Mouse (Mus musculus) layer of hippocampus, adult 2 months (tissue): ENCODE measurements around the gene Msl1. TPM values are rescaled to one million over a fixed set of nuclear protein-coding genes. Genes with fewer than 3 reads are reported as not detected.

Source experiments
- DNase-seq, 2 experiments: peaks; one replicate each; pipeline ENCODE4 v3.0.0; 2022; ENCODE audit warnings: low spot score in 2 of 2
- H3K27ac ChIP-seq: fragments of 200-600 bp; 2 replicates; pipeline ENCODE4 v1.8.1; 2022
- H3K4me3 ChIP-seq: fragments of 200-600 bp; 2 replicates; pipeline ENCODE4 v1.8.1; 2022; ENCODE audit warnings: mild to moderate bottlenecking
- CTCF ChIP-seq: fragments of 200-600 bp; conservative IDR thresholded peaks from 2 replicates; pipeline ENCODE4 v1.8.1; 2022; ENCODE audit warnings: antibody characterized with exemption, mild to moderate bottlenecking, moderate library complexity
- total RNA-seq, 2 experiments: library from RNA; stranded (reverse); gene quantifications; 2 replicates each; pipeline ENCODE4 v1.2.3; 2021

The Msl1 gene
- total RNA-seq, 2 experiments from 2014 or later: 168 to 178 TPM

DNA sequence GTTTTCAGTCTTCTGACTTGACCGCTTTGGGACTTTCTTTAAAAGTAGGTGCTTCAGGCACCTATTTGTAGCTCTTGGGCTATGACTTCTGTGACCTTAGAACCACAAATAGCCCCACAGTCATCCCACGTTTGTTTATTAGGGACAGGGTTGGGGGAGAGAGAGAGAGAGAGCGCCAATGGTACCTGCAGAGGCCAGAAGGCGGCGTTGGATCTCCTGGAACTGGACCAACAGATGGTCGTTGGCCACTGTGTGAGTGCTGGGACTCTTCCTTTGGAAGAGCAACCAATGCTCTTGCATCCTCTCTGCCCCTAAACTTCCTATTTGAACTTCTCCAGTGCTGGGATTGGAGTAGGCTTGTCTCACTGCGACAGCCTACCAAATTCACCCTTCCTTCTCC lies 8.1 kb upstream of the Msl1 start:
- 0 out of 2 replicates have a peak, but pooled peaks have one; percentile 1 for TF ChIP-seq CTCF
- Histone ChIP-seq H3K27ac (peak overlapping the region; percentile 100), H3K4me3 (peak overlapping the region; percentile 21)
- no peak for DNase-seq

DNA sequence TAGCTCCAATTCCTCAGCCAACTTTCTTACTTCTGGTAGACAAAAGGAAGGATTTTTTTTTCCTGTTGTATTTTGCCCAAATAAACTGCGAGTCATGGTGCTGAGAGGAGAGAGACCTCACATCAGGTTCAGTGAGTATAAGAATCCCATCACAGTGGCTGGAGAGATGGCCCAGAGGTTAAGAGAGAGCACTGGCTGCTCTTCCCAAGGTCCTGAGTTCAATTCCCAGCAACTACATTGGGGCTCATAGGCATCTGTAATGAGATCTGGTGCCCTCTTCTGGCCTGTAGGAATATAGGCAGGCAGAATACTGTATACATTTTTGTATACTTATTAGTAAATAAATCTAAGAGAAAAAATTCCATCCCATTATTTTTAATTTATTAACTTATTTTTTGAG lies 7.6 kb upstream of the Msl1 start:
- TF ChIP-seq CTCF: peak; percentile 74
- no peak for DNase-seq
- peak overlapping the region; percentile 100 for H3K27ac ChIP-seq
- no peak overlapping the region for H3K4me3 ChIP-seq

DNA sequence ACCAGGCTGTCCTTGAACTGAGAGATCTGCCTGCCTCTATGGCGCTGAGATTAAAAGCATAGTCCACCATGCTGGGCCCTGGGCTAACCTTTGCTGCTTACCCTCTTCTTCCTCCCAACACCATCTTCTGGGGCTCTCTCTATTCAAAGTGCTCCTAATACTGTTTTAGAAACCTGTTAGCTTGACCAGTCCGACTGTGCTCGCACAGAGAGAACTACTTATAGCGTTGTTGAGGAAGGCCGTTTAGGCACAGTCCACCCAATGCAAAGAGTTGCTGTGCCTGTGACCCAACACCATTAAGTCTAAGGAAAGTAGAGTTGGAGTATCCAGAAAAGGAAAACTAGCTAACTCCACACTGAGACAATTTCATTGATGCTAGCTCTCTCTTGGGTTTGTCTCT lies 7.2 kb upstream of the Msl1 start:
- no peak for DNase-seq
- Histone ChIP-seq H3K27ac (peak overlapping the region; percentile 85), H3K4me3 (no peak overlapping the region)
- no peak for TF ChIP-seq CTCF

DNA sequence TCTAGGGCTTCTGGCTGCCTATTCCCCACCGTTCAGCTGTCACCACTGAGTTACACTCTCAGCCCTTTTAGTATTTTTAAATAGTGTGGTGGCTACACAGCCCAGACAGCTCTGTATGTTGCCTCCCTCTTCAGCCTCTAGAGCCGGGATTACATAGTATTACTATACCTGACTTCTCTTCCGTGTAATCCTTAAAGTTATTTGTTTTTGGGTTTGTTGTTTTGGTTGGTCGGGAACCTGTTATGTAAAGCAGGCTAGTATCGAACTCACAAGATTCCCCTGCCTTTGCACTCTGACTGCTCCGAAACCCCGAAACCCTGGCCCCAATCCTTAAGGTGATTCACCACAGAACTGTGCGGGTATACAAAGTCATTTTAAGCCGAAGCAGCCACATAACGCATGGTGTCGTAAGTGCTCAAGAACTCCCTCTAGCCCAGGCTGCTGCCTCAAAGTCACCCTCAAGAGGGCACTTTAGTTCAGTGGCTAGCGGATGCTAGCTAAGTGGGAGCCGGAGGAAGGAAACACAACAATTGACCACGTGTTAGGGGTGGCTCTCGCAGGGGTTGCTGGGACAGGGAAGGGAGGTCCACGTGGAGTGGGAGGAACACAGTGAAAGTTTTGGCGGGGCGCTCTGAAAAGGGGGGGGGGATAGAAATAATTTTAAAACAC lies 6.6 kb upstream of the Msl1 start:
- DNase-seq: peak; percentile 83 to 91
- peak overlapping the region; percentile 85 for H3K27ac ChIP-seq
- peak overlapping the region; percentile 57 for H3K4me3 ChIP-seq
- peak; percentile 79 for TF ChIP-seq CTCF

DNA sequence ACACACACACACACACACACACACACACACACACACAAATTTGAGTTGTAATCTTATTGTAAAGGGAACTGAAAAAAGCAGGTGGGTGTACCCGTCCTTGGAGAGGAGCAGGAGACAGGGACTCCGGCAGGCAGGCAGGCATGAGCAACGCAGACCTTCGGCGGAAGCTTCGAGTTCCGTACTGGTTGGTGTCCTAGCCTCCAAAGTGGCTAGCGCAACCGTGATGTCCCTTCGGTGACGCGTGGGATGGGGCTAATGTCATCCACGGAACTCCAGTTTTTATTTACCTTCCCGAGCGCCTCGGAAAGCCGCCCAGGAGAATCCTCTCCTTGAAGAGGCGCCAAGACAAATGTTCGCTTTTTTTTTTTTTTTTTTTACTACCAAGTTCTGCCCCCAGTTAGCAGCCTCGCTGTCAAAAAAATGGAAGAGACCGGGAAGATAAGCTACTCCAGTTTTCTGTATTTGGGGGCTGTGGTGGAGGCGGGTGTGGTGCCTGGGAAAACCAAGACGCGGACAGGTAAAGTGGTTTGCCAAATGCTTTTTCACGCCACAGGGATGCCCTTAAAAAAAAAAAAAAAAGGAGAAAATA lies 6.0 kb upstream of the Msl1 start:
- DNase-seq: no peak
- peak overlapping the region; percentile 57 for H3K4me3 ChIP-seq
- peak overlapping the region; percentile 53; the same call in 1 of the 2 replicates for H3K27ac ChIP-seq
- no peak for TF ChIP-seq CTCF

DNA sequence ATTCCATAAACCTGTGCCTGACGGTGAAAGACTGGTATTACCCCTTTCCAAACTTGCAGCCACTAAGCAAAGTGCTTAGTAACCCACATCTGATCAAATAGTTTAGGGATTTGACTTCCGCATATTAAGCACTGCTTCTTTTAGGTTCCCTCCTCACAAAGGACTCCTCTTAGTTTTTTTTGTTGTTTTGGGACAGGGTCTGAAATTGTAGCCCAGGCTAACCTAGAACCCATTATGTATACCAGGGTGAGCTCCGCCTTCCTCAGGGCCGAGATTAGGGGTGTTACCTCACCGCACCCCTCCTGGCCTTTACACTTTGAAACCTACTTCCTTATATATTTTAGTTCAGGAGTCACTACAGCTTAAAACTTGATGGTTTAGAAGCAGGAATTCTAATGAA lies 5.5 kb upstream of the Msl1 start:
- H3K27ac ChIP-seq: no peak overlapping the region; the same call in 1 of the 2 replicates
- peak overlapping the region; percentile 57; the same call in 1 of the 2 replicates for H3K4me3 ChIP-seq
- DNase-seq: no peak
- TF ChIP-seq CTCF: 0 out of 2 replicates have a peak, but pooled peaks have one; percentile 16

DNA sequence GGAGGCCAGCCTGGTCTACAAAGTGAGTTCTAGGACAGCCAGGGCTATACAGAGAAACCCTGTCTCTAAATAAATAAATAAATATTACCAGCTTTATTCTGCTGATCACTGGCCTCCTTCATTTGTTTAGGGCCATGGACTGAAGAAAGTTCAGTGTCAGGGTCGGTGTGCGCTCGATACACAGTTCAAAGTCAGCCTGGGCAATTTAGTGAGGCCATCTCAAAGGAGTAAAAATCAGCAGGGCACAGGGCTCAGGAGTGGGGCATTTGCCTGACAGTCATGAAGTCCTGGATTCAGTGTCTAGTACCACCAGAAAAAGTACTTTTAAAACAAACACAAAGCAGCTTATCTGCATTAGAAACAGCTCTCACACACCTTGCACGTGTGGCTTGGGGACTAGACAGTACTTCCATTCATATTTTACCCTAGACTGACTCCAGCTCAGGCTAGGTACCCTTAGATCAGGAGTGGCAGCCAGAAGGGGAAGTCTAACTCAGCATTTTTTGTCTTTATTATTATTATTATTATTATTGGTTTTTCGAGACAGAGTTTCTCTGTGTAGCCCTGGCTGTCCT lies 4.6 kb upstream of the Msl1 start:
- H3K27ac ChIP-seq: no peak overlapping the region
- H3K4me3 ChIP-seq: no peak overlapping the region
- no peak for TF ChIP-seq CTCF
- no peak for DNase-seq

DNA sequence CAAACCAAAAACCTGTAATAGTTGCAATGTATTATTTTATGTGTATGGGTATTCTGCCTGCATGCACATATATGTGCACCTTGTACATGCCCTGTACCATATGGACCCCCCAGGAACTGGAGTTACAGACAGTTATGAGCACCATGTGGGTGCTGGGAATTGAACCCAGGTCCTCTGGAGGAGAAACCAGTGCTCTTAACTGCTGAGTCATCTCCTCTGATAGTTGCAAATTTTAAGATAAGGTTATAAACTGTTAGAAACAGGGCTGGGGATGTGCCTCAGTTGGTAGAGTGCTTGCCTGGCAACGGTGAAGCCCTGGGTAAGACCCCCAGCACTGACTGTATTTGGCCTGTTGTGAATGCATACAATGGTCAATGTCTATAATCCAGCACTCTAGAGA lies 3.9 kb upstream of the Msl1 start:
- Histone ChIP-seq H3K4me3 (no peak overlapping the region), H3K27ac (no peak overlapping the region)
- DNase-seq: no peak
- no peak for TF ChIP-seq CTCF

DNA sequence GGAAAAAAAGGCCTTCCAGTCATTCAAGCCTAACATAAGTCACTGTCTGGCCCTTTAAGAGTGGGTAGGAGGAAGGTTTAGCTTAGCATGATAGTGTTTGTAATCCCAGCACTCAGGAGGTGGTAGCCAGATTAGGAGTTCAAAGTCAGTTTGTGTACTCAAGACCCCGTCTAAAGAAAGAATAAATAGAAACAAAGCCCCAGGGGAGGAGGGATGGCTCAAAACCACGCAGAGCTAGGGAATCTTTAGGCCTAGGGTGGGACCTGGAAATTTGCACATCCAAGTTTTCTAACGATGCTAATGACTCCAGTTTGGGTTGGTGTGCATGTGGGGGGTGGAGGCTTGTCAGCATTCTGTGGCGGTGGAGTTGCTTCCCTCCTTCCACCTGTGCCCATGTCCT lies 3.2 kb upstream of the Msl1 start:
- Histone ChIP-seq H3K27ac (peak overlapping the region; percentile 7; the same call in 1 of the 2 replicates), H3K4me3 (no peak overlapping the region)
- DNase-seq: no peak
- TF ChIP-seq CTCF: no peak

DNA sequence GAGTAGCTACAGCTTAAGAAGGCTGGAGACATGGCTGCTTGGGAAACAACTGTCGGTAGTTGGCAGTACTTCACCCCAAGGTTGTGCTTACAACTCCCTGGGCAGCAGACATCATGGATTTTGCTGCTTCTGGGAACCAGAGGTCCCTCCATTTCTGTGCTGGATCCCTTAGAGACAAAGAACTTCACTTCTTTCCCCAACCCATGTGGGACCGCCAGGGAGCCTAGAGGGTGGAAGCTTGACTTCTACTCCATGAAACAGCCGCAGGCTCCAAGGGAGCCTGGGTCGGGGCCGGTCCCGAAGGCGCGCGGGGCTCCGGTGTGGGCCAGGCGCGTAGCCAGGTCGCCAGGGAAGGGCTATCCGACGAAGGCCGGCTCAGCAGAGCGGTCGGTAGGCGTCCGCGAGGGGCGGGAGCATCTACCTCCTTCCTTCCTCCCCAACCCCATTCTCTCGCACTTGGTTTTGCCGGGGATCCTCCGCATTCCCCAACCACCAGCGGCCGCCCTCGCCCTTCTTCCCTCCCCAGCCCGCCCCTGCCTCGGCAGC lies 774 bp upstream of the Msl1 start:
- Histone ChIP-seq H3K4me3 (peak overlapping the region; percentile 99), H3K27ac (peak overlapping the region; percentile 99)
- no peak for DNase-seq
- peak; percentile 69 for TF ChIP-seq CTCF

DNA sequence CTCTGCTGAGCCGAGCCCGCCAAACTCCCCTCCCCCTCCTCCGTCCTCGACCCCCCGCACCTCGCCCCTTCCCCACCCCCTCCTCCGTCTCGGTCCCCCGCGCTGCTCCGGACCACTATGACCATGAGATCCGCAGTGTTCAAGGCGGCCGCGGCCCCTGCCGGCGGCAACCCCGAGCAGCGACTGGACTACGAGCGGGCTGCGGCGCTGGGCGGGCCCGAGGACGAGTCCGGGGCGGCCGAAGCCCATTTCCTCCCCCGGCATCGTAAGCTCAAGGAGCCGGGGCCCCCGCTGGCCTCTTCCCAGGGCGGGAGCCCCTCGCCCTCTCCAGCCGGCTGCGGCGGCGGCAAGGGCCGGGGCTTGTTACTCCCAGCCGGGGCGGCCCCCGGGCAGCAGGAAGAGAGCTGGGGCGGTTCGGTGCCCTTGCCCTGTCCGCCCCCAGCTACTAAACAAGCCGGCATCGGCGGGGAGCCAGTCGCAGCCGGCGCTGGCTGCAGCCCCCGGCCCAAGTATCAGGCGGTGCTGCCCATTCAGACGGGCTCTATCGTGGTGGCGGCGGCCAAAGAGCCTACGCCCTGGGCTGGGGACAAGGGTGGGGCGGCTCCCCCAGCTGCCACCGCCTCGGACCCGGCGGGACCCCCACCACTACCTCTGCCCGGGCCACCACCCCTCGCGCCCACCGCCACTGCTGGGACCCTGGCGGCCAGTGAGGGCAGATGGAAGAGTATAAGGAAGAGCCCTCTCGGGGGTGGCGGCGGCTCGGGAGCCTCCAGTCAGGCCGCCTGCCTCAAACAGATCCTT lies 598 bp downstream of the Msl1 start:
- H3K27ac ChIP-seq: peak overlapping the region; percentile 99

DNA sequence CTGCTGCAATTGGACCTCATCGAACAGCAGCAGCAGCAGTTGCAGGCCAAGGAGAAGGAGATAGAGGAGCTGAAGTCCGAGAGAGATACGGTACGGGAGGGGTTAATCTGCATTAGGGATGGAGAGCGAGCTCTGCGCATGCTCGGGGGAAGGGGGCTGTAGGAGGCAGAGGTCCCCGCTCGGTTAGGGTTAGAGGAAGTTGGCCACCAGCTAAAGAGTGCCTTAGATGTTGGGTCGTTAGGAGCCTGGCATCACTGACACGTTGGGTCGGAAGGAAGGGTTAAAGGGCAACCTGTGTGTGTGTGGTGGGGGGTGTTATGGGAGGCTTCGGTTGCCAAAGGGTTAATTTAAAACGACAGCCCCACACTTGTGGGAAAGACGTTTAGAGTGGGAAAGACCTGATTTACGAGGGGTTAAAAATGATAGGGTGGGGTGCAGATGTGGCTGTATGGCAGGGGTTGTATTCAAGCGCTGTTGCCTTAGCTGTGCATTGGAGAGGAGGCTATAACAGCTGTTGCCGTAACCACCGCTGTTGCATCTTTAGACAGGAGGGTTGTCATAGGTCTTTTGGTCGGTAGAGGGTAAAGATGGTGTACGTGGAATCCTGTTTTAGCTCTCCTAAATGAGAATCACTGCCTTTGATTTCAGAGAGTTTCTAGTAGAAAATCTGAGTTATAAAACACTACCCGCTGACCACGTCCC lies 1.4 kb downstream of the Msl1 start:
- peak; percentile 73 to 76 for DNase-seq
- peak overlapping the region; percentile 99 for H3K27ac ChIP-seq
- peak overlapping the region; percentile 99 for H3K4me3 ChIP-seq
- TF ChIP-seq CTCF: no peak

More for the DNA sequence above, 598 bp downstream of the Msl1 start:
- peak; percentile 37 for TF ChIP-seq CTCF
- H3K4me3 ChIP-seq: peak overlapping the region; percentile 99
- no peak for DNase-seq

DNA sequence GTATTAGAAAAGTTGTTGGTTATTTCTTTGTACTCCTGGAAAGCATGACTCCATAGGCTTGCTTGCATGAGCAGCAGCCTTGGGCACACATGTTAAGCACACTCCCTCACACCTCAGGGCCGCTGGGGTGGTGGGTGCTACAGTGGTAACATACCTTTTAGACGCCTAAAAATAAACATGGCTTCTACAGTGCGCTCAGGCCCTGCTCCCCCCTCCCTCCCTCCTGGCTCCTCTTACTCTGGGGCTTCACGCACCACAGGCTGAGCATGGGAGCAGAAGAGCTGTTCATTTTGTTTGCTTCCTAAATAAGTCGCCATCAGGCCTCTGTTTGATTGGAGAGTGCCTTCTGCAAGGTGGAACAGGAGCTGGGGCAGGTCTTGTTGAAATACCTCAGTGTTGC lies 2.0 kb downstream of the Msl1 start:
- no peak for TF ChIP-seq CTCF
- Histone ChIP-seq H3K27ac (peak overlapping the region; percentile 99), H3K4me3 (peak overlapping the region; percentile 99)
- no peak for DNase-seq
